Mouse (Mus musculus) olfactory bulb, adult 2 months (tissue): ENCODE measurements around the gene Tesk2.

Source experiments
- CTCF ChIP-seq: fragments of 200-500 bp; IDR thresholded peaks from 2 replicates; pipeline ENCODE4 v1.5.1; 2012; ENCODE audit warnings: low read depth, mild to moderate bottlenecking, low read length, moderate library complexity; ENCODE audit not compliant: insufficient read depth
- POLR2A ChIP-seq: fragments of 200-500 bp; IDR thresholded peaks from 2 replicates; pipeline ENCODE4 v1.6.1; 2012; ENCODE audit warnings: mild to moderate bottlenecking, low read depth, low read length, moderate library complexity; ENCODE audit not compliant: insufficient read depth

DNA sequence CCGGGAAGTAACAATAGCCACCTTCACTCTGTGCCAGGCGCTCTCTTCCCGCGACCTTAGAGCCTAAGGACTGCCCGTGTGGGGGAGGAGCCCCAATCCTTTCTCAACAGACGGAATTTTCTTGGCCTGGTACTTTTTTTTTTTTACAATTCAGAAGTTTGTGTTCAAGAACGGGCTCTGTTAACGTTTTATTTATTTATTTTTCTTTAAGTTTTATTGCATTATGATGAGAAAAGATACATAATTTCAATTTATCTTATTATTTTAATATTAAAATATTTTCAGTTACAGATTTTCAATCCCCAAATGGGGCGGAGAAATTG is 100.9 kb downstream of the Tesk2 start, which contains the start of gene Hpdl:
- TF ChIP-seq CTCF (no peak), POLR2A (no peak)
